Mouse (Mus musculus): ENCODE results near the gene Pan3.
"Not testable (repeated sequence)": the region's sequence is repeated elsewhere in the genome, so short reads cannot be mapped to it uniquely, and the experiment has no call there.

Pan3 gene

GRCm38 (mm10) chr5:147551879-147552627 is 122.1 kb downstream of the Pan3 start:
- DNase-seq (ENCODE audit: low read depth, low spot score) = no peak

GRCm38 (mm10) chr5:147557641-147558040 is 127.7 kb downstream of the Pan3 start:
- not testable (repeated sequence) for DNase-seq (ENCODE audit: low read depth, low spot score)

- no peak for DNase-seq (ENCODE audit: low read depth, low spot score)
Observed at GRCm38 (mm10) chr5:147563511-147564139, 133.7 kb downstream of the Pan3 start.

GRCm38 (mm10) chr5:147564140-147564590 is 134.2 kb downstream of the Pan3 start:
- DNase-seq (ENCODE audit: low read depth, low spot score) = no peak

GRCm38 (mm10) chr5:147565444-147565843 is 135.5 kb downstream of the Pan3 start:
- DNase-seq (ENCODE audit: low read depth, low spot score) = no peak

- no peak for DNase-seq (ENCODE audit: low read depth, low spot score)
Observed at GRCm38 (mm10) chr5:147566335-147566734, 136.4 kb downstream of the Pan3 start.

- no peak for DNase-seq (ENCODE audit: low read depth, low spot score)
Observed at GRCm38 (mm10) chr5:147572695-147573094, 142.7 kb downstream of the Pan3 start.

GRCm38 (mm10) chr5:147573555-147573954 is 143.6 kb downstream of the Pan3 start:
- no peak for DNase-seq (ENCODE audit: low read depth, low spot score)

GRCm38 (mm10) chr5:147574517-147574916 is 144.6 kb downstream of the Pan3 start:
- DNase-seq (ENCODE audit: low read depth, low spot score) = no peak

- DNase-seq (ENCODE audit: low read depth, low spot score) = no peak
Observed at GRCm38 (mm10) chr5:147577003-147577402, 147.0 kb downstream of the Pan3 start.

- DNase-seq (ENCODE audit: low read depth, low spot score) = no peak
Observed at GRCm38 (mm10) chr5:147579148-147579547, 149.2 kb downstream of the Pan3 start.

- DNase-seq (ENCODE audit: low read depth, low spot score) = no peak
Observed at GRCm38 (mm10) chr5:147579691-147580090, 149.7 kb downstream of the Pan3 start.

- no peak for DNase-seq (ENCODE audit: low read depth, low spot score)
Observed at GRCm38 (mm10) chr5:147580181-147580580, 150.2 kb downstream of the Pan3 start.

- peak; percentile 60 for DNase-seq (ENCODE audit: low read depth, low spot score)
Observed at GRCm38 (mm10) chr5:147583702-147584298, 153.8 kb downstream of the Pan3 start.

GRCm38 (mm10) chr5:147584648-147585047 is 154.7 kb downstream of the Pan3 start:
- DNase-seq (ENCODE audit: low read depth, low spot score) = no peak

GRCm38 (mm10) chr5:147585070-147585469 is 155.1 kb downstream of the Pan3 start:
- DNase-seq (ENCODE audit: low read depth, low spot score) = no peak

- DNase-seq (ENCODE audit: low read depth, low spot score) = no peak
Observed at GRCm38 (mm10) chr5:147589814-147590213, 159.9 kb downstream of the Pan3 start.

GRCm38 (mm10) chr5:147597825-147598224 is 167.9 kb downstream of the Pan3 start:
- DNase-seq (ENCODE audit: low read depth, low spot score) = no peak
